In genomic region chrX:167212707-167213106, GRCm38 (mm10) we compare ENCODE assay signal across 9 mouse cellular contexts. TPM values are rescaled to one million over a fixed set of nuclear protein-coding genes. Genes with fewer than 3 reads are reported as not detected.
DNase-seq lines count a peak whose midpoint lies in the region; ATAC-seq lines count a peak whose summit lies in the region.
"Had no signal": no experiment of that assay in that cellular context is flagged by ENCODE, and none has a peak within 500 bp of the region (broad histone marks: within the 10 kb centered on the region; RNA-seq: fewer than 3 reads in every experiment).

No protein-coding gene starts in this region.

- peaks cover 10% of the 10 kb centered on the region; the same call in 1 of the 2 replicates for H3K4me1 ChIP-seq in heart, embryonic 16.5 days (ENCODE audit: control insufficient read depth, insufficient read depth, low read length)

- H3K36me3 ChIP-seq in heart, embryonic 16.5 days (ENCODE audit: control insufficient read depth, insufficient read depth): no peaks in the 10 kb centered on the region
- H3K36me3 ChIP-seq: limb, embryonic 13.5 days had no signal

- peak overlapping the region; percentile 34 for H3K4me2 ChIP-seq in heart, embryonic 16.5 days (ENCODE audit: low read depth, low read length)
- H3K4me2 ChIP-seq: limb, embryonic 13.5 days had no signal

- no peaks in the 10 kb centered on the region for H3K9me3 ChIP-seq in heart, embryonic 16.5 days (replicated peaks; ENCODE audit: control insufficient read depth, low read length)
- H3K9me3 ChIP-seq: limb, embryonic 13.5 days had no signal

- H3K4me3 ChIP-seq in heart, embryonic 16.5 days (ENCODE audit: low read length): no peak overlapping the region
- H3K4me3 ChIP-seq: limb, embryonic 13.5 days had no signal

- WGBS in heart, embryonic 16.5 days: 18% methylated on average over 8 of the region's 8 CpGs

- no peaks in the 10 kb centered on the region for H3K27me3 ChIP-seq in heart, embryonic 16.5 days (ENCODE audit: control insufficient read depth, insufficient read depth, low read length)

- peak overlapping the region; percentile 63 for H3K27ac ChIP-seq in heart, embryonic 16.5 days (ENCODE audit: low read length)
- H3K27ac ChIP-seq: limb, embryonic 13.5 days had no signal

- no peak overlapping the region for H3K9ac ChIP-seq in heart, embryonic 16.5 days (ENCODE audit: low read length)
- H3K9ac ChIP-seq: limb, embryonic 13.5 days had no signal

- peak; percentile 78 for ATAC-seq in heart, embryonic 16.5 days (replicated peaks; ENCODE audit: extremely low read depth, insufficient read depth, low FRiP score)

- peak; percentile 57 to 60 for DNase-seq in lung, adult 18-20 months
- no peak for DNase-seq in lung, postnatal 14 days
- peak; percentile 50 for DNase-seq in embryo, embryonic 10.5 days (ENCODE audit: low spot score)
- peak; percentile 66 for DNase-seq in kidney, postnatal 10 days
- peak; percentile 36 for DNase-seq in retina, embryonic 14.5 days (ENCODE audit: low spot score)
- DNase-seq in layer of hippocampus, postnatal 10 days (ENCODE audit: low spot score in 2 of 2): no peak
- no peak for DNase-seq in cerebellum, adult 11-12 months

RNA-seq across cellular contexts. Expression of gene Tmsb4x, which starts 3.6 kb away (rescaled TPM):
- polyA plus RNA-seq in heart, embryonic 16.5 days (2015; fragmentation: Nextera tagmentation; extraction: Ambion mirVana): 2,294 and 2,338 TPM in 2 replicates
- total RNA-seq in layer of hippocampus, postnatal 10 days (2021): 1,000 to 10,000 TPM; 2,084 to 2,121 TPM

RNA-seq across cellular contexts. Expression of gene Tlr8, which starts 51.4 kb away (rescaled TPM):
- polyA plus RNA-seq in heart, embryonic 16.5 days (2015; fragmentation: Nextera tagmentation; extraction: Ambion mirVana): 0.24 and 0.49 TPM in 2 replicates
- total RNA-seq in layer of hippocampus, postnatal 10 days (2021): not detected

Comparison
In these comparisons a context has a peak if more than half of its experiments do, and no peak if none do; other contexts are left out.
1. DNase-seq: peak in lung, adult 18-20 months (2 of 2), embryo, embryonic 10.5 days (single experiment), kidney, postnatal 10 days (single experiment) and retina, embryonic 14.5 days (single experiment); none in lung, postnatal 14 days (single experiment), layer of hippocampus, postnatal 10 days (0 of 2) and cerebellum, adult 11-12 months (single experiment).